Mouse (Mus musculus) activated CD4-positive, CD25-positive, alpha-beta regulatory T cell, adult 4 months (primary cell): ENCODE measurements around the gene Tmem132b. TPM values are rescaled to one million over a fixed set of nuclear protein-coding genes. Genes with fewer than 3 reads are reported as not detected.

Source experiments
- ATAC-seq: one replicate; pipeline ENCODE4 v1.8.0; 2017
- polyA plus RNA-seq, 2 experiments: library from polyadenylated mRNA; unstranded; fragments of 100-300 nt; shearing (Covaris generic); gene quantifications; one replicate each; pipeline ENCODE4 v1.2.1; 2017

Tmem132b gene
- polyA plus RNA-seq, 2 experiments from 2014 or later, result not detected

DNA sequence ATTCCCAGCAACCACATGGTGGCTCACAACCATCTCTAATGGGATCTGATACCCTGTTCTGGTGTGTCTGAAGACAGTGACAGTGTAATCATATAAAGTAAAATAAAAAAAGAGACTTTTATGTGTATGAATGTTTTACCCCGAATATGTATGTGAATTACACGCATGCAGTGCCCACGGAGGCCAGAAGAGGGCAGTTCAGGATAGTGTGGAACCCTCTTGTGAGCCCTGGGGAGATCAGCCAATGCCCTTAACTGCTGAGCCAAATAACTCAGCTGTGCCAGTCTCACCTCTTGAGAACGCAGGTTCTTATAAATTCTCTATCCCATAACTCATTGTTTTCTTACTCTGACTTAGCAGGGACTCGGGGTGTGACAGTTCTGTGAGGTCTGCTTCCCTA, 12.9 kb upstream of the Tmem132b start:
- ATAC-seq, result no peak

DNA sequence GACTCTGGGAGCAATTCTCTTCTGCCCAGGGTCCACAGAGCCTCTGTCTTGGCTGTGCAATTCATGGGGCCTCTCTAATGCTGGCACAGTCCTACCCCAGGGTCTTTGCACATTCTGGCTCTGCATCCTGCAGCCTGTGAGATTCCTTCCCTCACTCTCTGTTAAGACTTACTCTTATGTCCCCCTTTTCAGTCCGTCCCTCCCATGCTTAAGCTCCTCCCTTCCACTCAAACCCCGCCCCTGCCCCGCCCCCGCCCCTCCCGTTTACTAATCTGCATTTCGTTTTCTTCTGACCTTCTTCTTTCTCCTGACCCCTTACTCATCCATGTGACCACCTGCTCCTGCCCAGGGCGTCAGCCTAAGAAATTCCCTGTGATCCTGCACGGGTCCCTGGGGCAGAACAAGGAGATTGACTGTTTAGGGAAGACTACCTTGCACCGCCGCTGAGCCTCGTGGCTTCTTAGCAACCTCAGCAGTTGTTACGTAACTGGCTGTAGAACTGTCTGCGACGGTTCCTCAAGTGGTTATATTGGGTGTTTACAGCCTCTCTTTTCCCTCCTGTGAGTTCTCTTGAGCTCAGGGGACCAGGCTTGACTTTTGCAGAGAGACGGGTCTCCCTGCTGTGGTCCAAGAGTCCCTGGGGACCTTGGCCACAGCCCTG, 10.5 kb upstream of the Tmem132b start:
- no peak for ATAC-seq

GRCm38 (mm10) chr5:125523361-125523760, 8.2 kb upstream of the Tmem132b start:
- ATAC-seq, result no peak

- no peak for ATAC-seq
Observed at GRCm38 (mm10) chr5:125525516-125525915, 6.1 kb upstream of the Tmem132b start.

GRCm38 (mm10) chr5:125526464-125526863, 5.1 kb upstream of the Tmem132b start:
- no peak for ATAC-seq

DNA sequence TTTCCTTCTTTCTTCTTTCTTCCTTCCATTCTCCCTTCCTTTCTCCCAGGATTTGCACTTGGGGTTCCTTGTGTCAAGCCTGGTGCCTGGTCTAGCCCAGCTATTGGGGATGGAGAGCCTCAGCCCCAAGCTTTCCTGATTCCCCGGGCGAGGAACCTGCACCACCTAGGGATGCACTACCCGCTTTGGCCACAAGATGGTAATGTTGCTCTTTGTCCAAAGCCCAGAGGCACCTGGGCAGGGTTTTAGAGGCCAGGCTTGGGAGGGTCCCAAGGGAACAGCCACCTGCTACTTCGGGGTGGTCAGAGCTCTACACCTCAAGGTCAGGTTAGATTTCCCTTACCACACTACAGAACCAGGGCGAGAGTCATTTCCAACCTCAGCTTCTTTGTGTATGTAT, 2.5 kb upstream of the Tmem132b start:
- ATAC-seq, result no peak

GRCm38 (mm10) chr5:125532191-125532544, 594 bp downstream of the Tmem132b start:
- no peak for ATAC-seq

GRCm38 (mm10) chr5:125532545-125533224, 1.1 kb downstream of the Tmem132b start:
- no peak for ATAC-seq

- ATAC-seq, result no peak
Observed at GRCm38 (mm10) chr5:125533225-125533900, 1.8 kb downstream of the Tmem132b start.

- no peak for ATAC-seq
Observed at GRCm38 (mm10) chr5:125534168-125534610, 2.6 kb downstream of the Tmem132b start.

DNA sequence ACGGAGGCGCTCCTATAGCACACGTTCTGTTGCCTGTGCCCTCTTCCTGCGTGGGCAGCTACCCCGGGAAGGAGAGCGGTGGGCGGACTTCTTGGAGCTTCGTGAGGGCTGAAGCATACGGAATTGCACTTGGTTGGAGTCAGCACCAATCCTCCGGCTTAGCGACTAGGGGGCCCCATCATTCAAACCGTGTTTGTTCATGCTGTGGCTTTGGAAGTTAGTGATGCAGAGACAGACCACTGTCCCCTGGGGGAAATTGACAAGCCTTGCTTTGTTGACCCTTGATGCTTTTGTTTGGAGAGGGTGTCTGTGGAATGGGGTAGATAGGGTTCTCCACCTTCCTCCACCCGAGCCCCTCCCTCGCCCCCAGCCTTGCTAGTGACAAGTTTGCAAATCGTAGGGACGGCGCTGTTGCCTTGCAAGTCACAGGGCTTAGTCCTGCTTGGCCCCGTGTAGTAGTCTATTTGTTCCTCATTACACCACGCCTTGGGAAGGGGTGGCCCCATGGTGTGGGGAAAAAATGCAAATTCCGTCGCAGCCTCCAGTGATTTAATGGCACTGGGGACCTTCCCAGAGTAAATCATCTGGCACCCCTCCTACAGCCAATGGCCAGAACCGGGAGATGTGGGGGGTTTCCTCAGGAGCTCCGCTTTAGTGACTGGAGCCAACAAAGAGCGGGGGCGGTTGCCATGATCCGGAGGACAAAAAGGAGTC, 3.2 kb downstream of the Tmem132b start:
- ATAC-seq, result no peak

- ATAC-seq, result no peak
Observed at GRCm38 (mm10) chr5:125545090-125545489, 13.5 kb downstream of the Tmem132b start.

- ATAC-seq, result no peak
Observed at GRCm38 (mm10) chr5:125546293-125546692, 14.7 kb downstream of the Tmem132b start.

DNA sequence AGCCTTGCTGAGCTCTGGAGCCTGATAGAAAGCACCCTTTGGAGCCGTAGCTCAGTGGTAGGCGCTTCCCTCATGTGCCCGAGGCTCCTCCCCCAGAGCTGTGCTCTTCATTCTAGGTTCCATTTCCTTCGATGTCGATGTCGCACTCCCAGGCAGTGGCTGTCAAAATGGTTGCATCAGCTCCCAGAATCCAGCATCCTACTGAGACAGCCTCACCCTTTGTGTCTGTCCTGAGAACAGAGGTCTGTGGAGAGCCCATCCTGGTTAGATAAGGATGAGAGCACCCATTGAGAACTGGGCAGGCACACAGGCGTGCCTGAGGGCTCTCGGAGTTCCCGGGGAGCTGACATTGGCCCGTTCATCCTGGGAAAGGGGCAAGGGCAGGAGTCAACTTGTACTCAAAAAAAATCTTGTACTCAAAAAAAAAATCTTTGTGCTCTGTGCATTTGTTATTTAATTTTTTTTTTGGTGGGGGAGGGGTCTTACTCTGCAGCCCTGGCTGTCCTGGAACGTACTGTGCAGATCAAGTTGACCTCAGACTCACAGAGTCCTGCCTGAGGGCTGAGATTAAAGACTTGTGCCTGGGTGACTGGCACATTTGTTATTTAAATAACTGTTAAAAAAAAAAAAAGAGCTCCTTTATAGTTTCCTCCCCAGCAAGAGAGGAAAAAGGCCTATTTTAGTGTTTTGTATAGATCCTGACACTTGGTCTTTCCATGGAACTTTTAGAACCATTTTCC, 18.3 kb downstream of the Tmem132b start:
- ATAC-seq, result no peak

DNA sequence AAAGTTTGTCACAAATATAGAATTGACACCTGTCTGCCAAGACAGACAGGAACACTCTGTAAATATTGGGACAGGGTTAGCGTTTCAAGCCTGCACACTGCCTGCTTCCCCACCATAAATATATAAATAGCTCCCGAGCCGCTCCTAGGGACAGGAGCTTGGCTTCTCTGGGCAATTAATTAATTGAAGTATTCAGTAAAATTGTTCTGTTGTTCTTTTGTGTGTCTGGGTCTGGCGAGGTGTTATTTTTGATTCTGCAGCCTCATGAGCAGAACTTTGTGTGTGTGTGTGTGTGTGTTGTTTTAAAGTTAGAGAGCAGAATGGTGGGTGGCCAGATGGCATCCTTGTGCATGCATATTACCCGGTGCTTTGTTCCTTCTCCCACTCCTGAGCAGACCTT, 24.2 kb downstream of the Tmem132b start:
- no peak for ATAC-seq

DNA sequence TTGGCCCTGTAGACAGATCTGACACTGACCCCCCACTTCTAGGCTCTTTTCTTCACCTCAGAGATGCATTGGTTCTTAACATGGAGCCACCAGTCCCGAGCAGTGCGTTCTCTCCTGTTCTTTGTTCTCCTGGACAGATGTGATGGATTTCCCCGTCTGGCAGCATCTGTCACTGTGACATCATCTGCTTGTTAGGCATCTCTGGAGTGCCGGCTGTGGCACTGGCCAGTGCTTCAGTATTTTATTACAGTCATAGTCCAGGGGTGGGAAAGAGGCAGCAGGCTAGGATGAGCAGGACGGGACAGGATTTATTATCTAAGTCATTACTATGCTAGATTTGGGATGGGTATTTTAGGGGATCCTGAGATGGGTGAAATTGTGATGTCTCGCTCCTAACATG, 31.9 kb downstream of the Tmem132b start:
- ATAC-seq, result no peak

DNA sequence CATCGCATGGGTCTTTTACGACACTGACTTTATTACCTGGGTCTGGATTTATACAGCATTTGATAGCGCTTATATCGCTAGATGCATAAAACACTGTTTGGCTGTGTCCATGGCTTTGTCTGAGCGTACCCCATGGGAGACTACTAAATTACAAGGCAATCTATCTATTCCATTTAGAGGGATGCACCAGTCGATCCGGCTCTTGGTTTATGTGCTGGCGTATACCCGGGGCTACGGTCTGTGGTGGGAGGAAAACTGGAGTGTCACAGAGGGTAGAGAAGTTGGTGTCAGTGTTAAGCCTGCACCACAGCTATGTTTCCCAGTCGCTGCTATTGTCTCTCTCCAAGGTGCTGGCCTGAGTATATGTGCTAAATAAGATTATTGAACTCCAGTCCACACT, 34.2 kb downstream of the Tmem132b start:
- ATAC-seq, result no peak

GRCm38 (mm10) chr5:125568457-125568856, 36.9 kb downstream of the Tmem132b start:
- ATAC-seq, result no peak

DNA sequence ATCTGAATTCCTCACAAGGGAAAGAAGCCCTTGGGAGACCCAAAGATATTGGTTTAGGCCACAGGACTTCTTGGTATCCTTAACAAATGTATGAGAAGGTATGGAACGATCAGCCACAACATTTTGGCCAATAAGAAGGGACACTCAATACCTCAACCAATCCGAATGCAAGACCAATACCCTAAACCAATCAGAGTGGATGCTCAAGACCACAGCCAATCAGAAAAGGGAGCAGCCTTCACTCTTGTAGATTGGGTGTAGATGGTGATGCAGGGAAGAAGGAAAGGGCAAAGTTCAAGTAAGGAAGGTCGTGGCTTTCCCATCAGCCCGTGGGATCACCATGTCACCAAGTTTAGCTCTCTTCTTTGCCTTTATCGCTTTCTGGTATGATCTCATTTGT, 40.4 kb downstream of the Tmem132b start:
- no peak for ATAC-seq

- ATAC-seq, result no peak
Observed at GRCm38 (mm10) chr5:125574886-125575285, 43.3 kb downstream of the Tmem132b start.

GRCm38 (mm10) chr5:125575866-125576265, 44.3 kb downstream of the Tmem132b start:
- ATAC-seq, result no peak

- ATAC-seq, result no peak
Observed at GRCm38 (mm10) chr5:125578661-125579060, 47.1 kb downstream of the Tmem132b start.

DNA sequence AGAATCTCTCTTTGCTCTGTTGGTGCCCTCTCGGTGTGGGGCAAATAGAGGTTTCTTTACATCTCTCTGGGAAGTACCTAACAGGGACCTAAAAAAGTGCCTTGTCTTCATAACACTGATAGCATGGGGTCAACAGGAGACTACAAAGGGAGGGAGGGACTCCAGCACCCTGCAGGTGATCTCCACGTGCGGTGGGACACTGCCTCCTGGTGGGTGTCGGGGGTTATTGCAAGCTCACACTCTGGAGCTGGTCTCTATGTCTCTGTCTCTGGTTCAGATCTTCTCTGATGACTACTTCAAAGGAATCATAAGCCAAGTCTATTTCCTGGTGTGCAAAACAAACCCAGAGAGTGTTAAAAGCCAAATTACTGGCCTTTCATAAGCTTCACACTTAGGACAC, 47.6 kb downstream of the Tmem132b start:
- ATAC-seq, result no peak
